Mouse (Mus musculus) bone marrow, adult 2 months (tissue): Measurements from ENCODE around the gene Mfsd6l. TPM values are rescaled to one million over a fixed set of nuclear protein-coding genes. Genes with fewer than 3 reads are reported as not detected.

Source experiments
- H3K27ac ChIP-seq: fragments of 200-500 bp; 2 replicates; pipeline ENCODE4 v1.5.1; 2012; ENCODE audit warnings: low read depth, mild to moderate bottlenecking, control low read depth, inconsistent platforms, low read length; ENCODE audit not compliant: control insufficient read depth, poor library complexity, insufficient read depth
- H3K4me1 ChIP-seq: fragments of 200-500 bp; 2 replicates; pipeline ENCODE4 v1.6.1; 2011; ENCODE audit warnings: low read length; ENCODE audit not compliant: control insufficient read depth, insufficient read depth
- H3K4me3 ChIP-seq: fragments of 200-500 bp; replicated peaks from 2 replicates; pipeline ENCODE3; 2011; ENCODE audit warnings: mild to moderate bottlenecking, low read depth, low read length, control low read depth; ENCODE audit not compliant: control insufficient read depth
- CTCF ChIP-seq: fragments of 200-500 bp; IDR thresholded peaks from 2 replicates; pipeline ENCODE4 v1.5.1; 2011; ENCODE audit warnings: low read length, control low read depth; ENCODE audit not compliant: control insufficient read depth, insufficient read depth
- POLR2A ChIP-seq: fragments of 200-500 bp; IDR thresholded peaks from 2 replicates; pipeline ENCODE4 v1.6.1; 2011; ENCODE audit warnings: low read depth, mild to moderate bottlenecking, control low read depth, low read length, borderline replicate concordance; ENCODE audit not compliant: control insufficient read depth
- WGBS: fragments of 180-500 bp; shearing (Covaris S2); methylation state at CpG from one replicate; pipeline ENCODE4 v1.1.7; 2018; 5-methylcytosine and 5-hydroxymethylcytosine counted together
- polyA plus RNA-seq: library from polyadenylated mRNA; stranded (reverse); fragments of >200 nt; gene quantifications from 2 replicates; pipeline ENCODE4 v1.2.4, GENCODE M21; 2011; ENCODE audit warnings: low replicate concordance; ENCODE audit not compliant: missing spikeins, insufficient read depth, insufficient read length

Mfsd6l gene
- polyA plus RNA-seq, 1 experiment: 0.97 TPM

- H3K4me3 ChIP-seq: no peak overlapping the region
- 80% methylated on average over 5 of the region's 5 CpGs for WGBS
- TF ChIP-seq POLR2A: no peak
- no peak for TF ChIP-seq CTCF
- no peaks in the 10 kb centered on the region for H3K4me1 ChIP-seq
- no peak overlapping the region for H3K27ac ChIP-seq
Measured at GRCm38 (mm10) chr11:68539621-68540020, 16.4 kb upstream of the Mfsd6l start.

GRCm38 (mm10) chr11:68544554-68544953 lies 11.4 kb upstream of the Mfsd6l start:
- WGBS: 51% methylated on average over 8 of the region's 8 CpGs
- Histone ChIP-seq H3K4me3 (no peak overlapping the region), H3K27ac (no peak overlapping the region), H3K4me1 (no peaks in the 10 kb centered on the region)
- TF ChIP-seq POLR2A (no peak), CTCF (no peak)

- 60% methylated on average over 7 of the region's 7 CpGs for WGBS
- Histone ChIP-seq H3K4me1 (no peaks in the 10 kb centered on the region), H3K27ac (no peak overlapping the region), H3K4me3 (no peak overlapping the region)
- TF ChIP-seq CTCF (no peak), POLR2A (no peak)
Measured at GRCm38 (mm10) chr11:68545172-68545571, 10.8 kb upstream of the Mfsd6l start.

- Histone ChIP-seq H3K4me3 (no peak overlapping the region), H3K4me1 (no peaks in the 10 kb centered on the region), H3K27ac (no peak overlapping the region)
- TF ChIP-seq POLR2A: no peak
- TF ChIP-seq CTCF: no peak
- WGBS: 59% methylated on average over 8 of the region's 8 CpGs
Measured at GRCm38 (mm10) chr11:68545682-68546222, 10.2 kb upstream of the Mfsd6l start.

- no peak for TF ChIP-seq CTCF
- no peak for TF ChIP-seq POLR2A
- Histone ChIP-seq H3K4me3 (no peak overlapping the region), H3K27ac (no peak overlapping the region), H3K4me1 (no peaks in the 10 kb centered on the region)
- WGBS: 55% methylated on average over 2 of the region's 2 CpGs
Measured at GRCm38 (mm10) chr11:68547484-68547883, 8.5 kb upstream of the Mfsd6l start.

- WGBS: 52% methylated on average over 3 of the region's 3 CpGs
- TF ChIP-seq POLR2A: no peak
- TF ChIP-seq CTCF: peak; percentile 68
- no peak overlapping the region for H3K27ac ChIP-seq
- no peaks in the 10 kb centered on the region for H3K4me1 ChIP-seq
- no peak overlapping the region for H3K4me3 ChIP-seq
Measured at GRCm38 (mm10) chr11:68549597-68549996, 6.4 kb upstream of the Mfsd6l start.

GRCm38 (mm10) chr11:68550358-68550757 lies 5.6 kb upstream of the Mfsd6l start:
- H3K4me3 ChIP-seq: no peak overlapping the region
- 81% methylated on average over 4 of the region's 4 CpGs for WGBS
- TF ChIP-seq CTCF: no peak
- no peak for TF ChIP-seq POLR2A
- H3K4me1 ChIP-seq: no peaks in the 10 kb centered on the region
- H3K27ac ChIP-seq: no peak overlapping the region

- Histone ChIP-seq H3K27ac (no peak overlapping the region), H3K4me1 (no peaks in the 10 kb centered on the region), H3K4me3 (no peak overlapping the region)
- WGBS: 37% methylated on average over 8 of the region's 8 CpGs
- TF ChIP-seq POLR2A (no peak), CTCF (peak; percentile 45; the same call in 1 of the 2 replicates)
Measured at GRCm38 (mm10) chr11:68553981-68554471, 2.0 kb upstream of the Mfsd6l start.

GRCm38 (mm10) chr11:68559546-68559945 lies 3.6 kb downstream of the Mfsd6l start:
- H3K4me3 ChIP-seq: no peak overlapping the region
- H3K27ac ChIP-seq: no peak overlapping the region
- H3K4me1 ChIP-seq: no peaks in the 10 kb centered on the region
- WGBS: 45% methylated on average over 1 of the region's 1 CpGs
- TF ChIP-seq CTCF (peak; percentile 33; the same call in 1 of the 2 replicates), POLR2A (no peak)
